Mouse (Mus musculus): ENCODE results near the gene Insl6. TPM values are rescaled to one million over a fixed set of nuclear protein-coding genes. Genes with fewer than 3 reads are reported as not detected.

The Insl6 gene
- total and polyA plus RNA-seq, 3 experiments, result 2.2 to 9.9 TPM; not detected in 1

DNA sequence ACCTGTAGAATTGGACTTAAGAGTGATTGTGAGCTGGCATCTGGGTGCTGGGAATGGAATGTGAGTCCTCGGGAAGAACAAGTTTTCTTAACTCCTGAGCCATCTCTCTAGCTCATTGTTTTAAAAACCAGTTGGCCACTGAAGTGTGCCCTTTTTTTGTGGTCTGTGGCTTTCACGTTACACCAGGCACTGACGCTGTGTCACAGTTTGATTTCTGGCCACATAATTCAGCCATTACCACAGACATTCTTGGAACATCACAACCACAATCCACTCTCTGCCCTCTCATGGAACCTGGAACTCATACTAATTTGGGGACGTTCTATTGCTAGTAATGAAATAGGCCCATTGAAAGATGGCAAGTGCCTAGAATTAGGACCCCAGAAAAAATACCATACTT lies 15.9 kb upstream of the Insl6 start:
- TF ChIP-seq CHD2 (IDR thresholded peaks at IDR 0.05; ENCODE audit: low read length) (no peak), MXI1 (IDR thresholded peaks at IDR 0.05; ENCODE audit: low read depth, low read length) (no peak), NELFE (IDR thresholded peaks at IDR 0.05; ENCODE audit: low read depth, low read length) (no peak)
- no peak for DNase-seq (ENCODE audit: low read depth, low spot score)
- Histone ChIP-seq H3K9me3 (replicated peaks; ENCODE audit: insufficient read depth, low read length) (no peaks in the 10 kb centered on the region), H3K27ac (ENCODE audit: control insufficient read depth, low read depth, low read length) (no peak overlapping the region), H3K79me2 (ENCODE audit: control insufficient read depth, insufficient read depth, low read length, poor library complexity) (no peaks in the 10 kb centered on the region), H3K9ac (ENCODE audit: control insufficient read depth, low read depth, low read length, poor library complexity, severe bottlenecking) (no peak overlapping the region), H3K27me3 (ENCODE audit: control insufficient read depth in 1 of 2, insufficient read depth in 2 of 2, low read length in 2 of 2) (peaks cover 10 to 12% of the 10 kb centered on the region in 2 experiments), H3K36me3 (ENCODE audit: control insufficient read depth in 1 of 2, insufficient read depth in 2 of 2, low read length in 2 of 2) (no peaks in the 10 kb centered on the region), H3K4me1 (ENCODE audit: control insufficient read depth in 1 of 2, insufficient read depth in 2 of 2, low read length in 2 of 2) (peaks cover 0 to 6% of the 10 kb centered on the region in 2 experiments; a peak in 1 of 4 replicates), H3K4me3 (ENCODE audit: control insufficient read depth in 1 of 2, insufficient read depth in 1 of 2, low read depth in 2 of 2, low read length in 2 of 2) (no peak overlapping the region)

DNA sequence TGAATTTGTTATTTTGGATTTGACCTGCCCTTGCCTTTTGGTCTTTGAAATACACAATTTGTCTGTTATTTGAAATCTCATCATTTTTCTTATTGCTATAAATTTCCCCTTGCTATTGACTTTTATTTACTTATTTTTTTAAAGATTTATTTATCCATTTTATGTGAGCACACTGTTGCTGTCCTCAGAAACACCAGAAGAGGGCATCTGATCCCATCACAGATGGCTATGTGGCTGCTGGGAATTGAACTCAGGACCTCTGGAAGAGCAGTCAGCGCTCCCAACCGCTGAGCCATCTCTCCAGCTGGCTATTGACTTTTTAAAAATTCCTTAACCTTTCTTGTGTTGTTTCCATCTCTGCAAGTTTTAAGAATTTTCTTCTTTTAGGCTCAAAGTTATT lies 11.5 kb upstream of the Insl6 start:
- TF ChIP-seq ZC3H11A (IDR thresholded peaks at IDR 0.05; ENCODE audit: low read depth, low read length) (peak; percentile 92), ZNF384 (IDR thresholded peaks at IDR 0.05; ENCODE audit: low read depth, low read length) (peak; percentile 43; the same call in 1 of the 2 replicates), CTCF (IDR thresholded peaks at IDR 0.05 in 2 of 3, conservative IDR thresholded peaks at IDR 0.05 in 1 of 3; ENCODE audit: control insufficient read depth in 1 of 3, insufficient read depth in 1 of 3, low read depth in 2 of 3, low read length in 3 of 3, poor library complexity in 1 of 3, severe bottlenecking in 1 of 3) (peak; percentile 51 to 78 (median 64)), SMC3 (IDR thresholded peaks at IDR 0.05; ENCODE audit: low read depth, low read length) (peak; percentile 92), MXI1 (IDR thresholded peaks at IDR 0.05; ENCODE audit: low read depth, low read length) (no peak), RAD21 (IDR thresholded peaks at IDR 0.05; ENCODE audit: low read depth, low read length) (peak; percentile 70), SIN3A (IDR thresholded peaks at IDR 0.05; ENCODE audit: low read length) (no peak)
- no peak overlapping the region for H3K4me3 ChIP-seq (ENCODE audit: control insufficient read depth in 1 of 2, insufficient read depth in 1 of 2, low read depth in 2 of 2, low read length in 2 of 2)
- DNase-seq (ENCODE audit: low read depth, low spot score), result peak; percentile 73
- H3K9me3 ChIP-seq (replicated peaks; ENCODE audit: insufficient read depth, low read length), result no peaks in the 10 kb centered on the region
- no peak overlapping the region for H3K27ac ChIP-seq (ENCODE audit: control insufficient read depth, low read depth, low read length)
- no peaks in the 10 kb centered on the region for H3K36me3 ChIP-seq (ENCODE audit: control insufficient read depth in 1 of 2, insufficient read depth in 2 of 2, low read length in 2 of 2)
- H3K9ac ChIP-seq (ENCODE audit: control insufficient read depth, low read depth, low read length, poor library complexity, severe bottlenecking), result no peak overlapping the region
- no peaks in the 10 kb centered on the region for H3K79me2 ChIP-seq (ENCODE audit: control insufficient read depth, insufficient read depth, low read length, poor library complexity)
- peaks cover 33 to 47% of the 10 kb centered on the region in 2 experiments for H3K27me3 ChIP-seq (ENCODE audit: control insufficient read depth in 1 of 2, insufficient read depth in 2 of 2, low read length in 2 of 2)
- H3K4me1 ChIP-seq (ENCODE audit: control insufficient read depth in 1 of 2, insufficient read depth in 2 of 2, low read length in 2 of 2), result no peaks in the 10 kb centered on the region

DNA sequence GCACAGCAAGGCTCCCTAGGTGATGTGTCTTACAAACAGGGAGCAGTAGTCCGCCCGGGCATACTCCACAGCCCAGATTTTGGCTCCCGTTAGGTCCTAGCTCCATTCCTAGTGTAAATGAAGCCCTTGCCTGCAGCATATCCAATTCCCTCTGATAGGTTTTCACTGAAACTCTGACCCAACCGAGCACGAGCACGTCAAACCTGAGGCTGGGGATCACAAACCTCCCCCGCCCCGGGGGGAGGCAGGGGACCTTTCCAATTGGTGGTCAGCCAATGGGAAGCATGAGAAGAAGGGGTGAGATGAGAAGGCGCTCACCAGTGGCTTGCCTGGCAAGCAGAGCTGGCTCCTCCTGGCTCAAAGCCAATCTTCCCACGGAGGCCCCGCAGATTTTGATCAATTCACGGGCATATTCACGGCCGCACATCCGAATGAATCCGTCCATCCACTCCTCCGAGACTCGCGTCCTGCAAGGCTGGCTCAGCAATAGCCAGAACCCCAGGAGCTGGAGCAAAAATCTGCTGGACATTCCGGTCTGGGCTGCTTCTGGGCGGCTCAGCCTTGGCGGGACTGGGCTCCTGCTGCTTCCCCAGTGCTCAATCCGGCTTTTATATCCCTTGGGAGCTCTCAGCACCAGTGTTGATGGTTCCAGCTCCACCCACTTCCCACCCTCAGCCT lies 9.1 kb upstream of the Insl6 start, which contains the start of gene Rln1:
Gene Rln1, minus strand, starts transcription at position 603 of the 678 bp plus-strand sequence.
- DNase-seq (ENCODE audit: low read depth, low spot score), result no peak
- Histone ChIP-seq H3K36me3 (ENCODE audit: control insufficient read depth in 1 of 2, insufficient read depth in 2 of 2, low read length in 2 of 2) (no peaks in the 10 kb centered on the region), H3K27me3 (ENCODE audit: control insufficient read depth in 1 of 2, insufficient read depth in 2 of 2, low read length in 2 of 2) (peaks cover 37 to 55% of the 10 kb centered on the region in 2 experiments), H3K9ac (ENCODE audit: control insufficient read depth, low read depth, low read length, poor library complexity, severe bottlenecking) (no peak within 1 kb of the TSS), H3K4me1 (ENCODE audit: control insufficient read depth in 1 of 2, insufficient read depth in 2 of 2, low read length in 2 of 2) (no peaks in the 10 kb centered on the region), H3K27ac (ENCODE audit: control insufficient read depth, low read depth, low read length) (no peak within 1 kb of the TSS), H3K79me2 (ENCODE audit: control insufficient read depth, insufficient read depth, low read length, poor library complexity) (no peaks in the 10 kb centered on the region), H3K9me3 (replicated peaks; ENCODE audit: insufficient read depth, low read length) (no peaks in the 10 kb centered on the region), H3K4me3 (ENCODE audit: control insufficient read depth in 1 of 2, insufficient read depth in 1 of 2, low read depth in 2 of 2, low read length in 2 of 2) (no peak within 1 kb of the TSS)
- TF ChIP-seq ETS1 (IDR thresholded peaks at IDR 0.05; ENCODE audit: low read depth, low read length) (no peak), BHLHE40 (IDR thresholded peaks at IDR 0.05; ENCODE audit: borderline replicate concordance, low read depth, low read length) (no peak), CTCF (IDR thresholded peaks at IDR 0.05 in 2 of 3, conservative IDR thresholded peaks at IDR 0.05 in 1 of 3; ENCODE audit: control insufficient read depth in 1 of 3, insufficient read depth in 1 of 3, low read depth in 2 of 3, low read length in 3 of 3, poor library complexity in 1 of 3, severe bottlenecking in 1 of 3) (no peak), UBTF (IDR thresholded peaks at IDR 0.05; ENCODE audit: borderline replicate concordance, insufficient read depth, low read depth, low read length) (no peak), ZKSCAN1 (IDR thresholded peaks at IDR 0.05; ENCODE audit: low read depth, low read length) (no peak), EP300 (IDR thresholded peaks at IDR 0.05; ENCODE audit: low read depth in 1 of 2, low read length in 2 of 2) (no peak), ZNF384 (IDR thresholded peaks at IDR 0.05; ENCODE audit: low read depth, low read length) (no peak)
